Mouse (Mus musculus): ENCODE results near the gene Olfml2b. TPM values are rescaled to one million over a fixed set of nuclear protein-coding genes. Genes with fewer than 3 reads are reported as not detected.
A peak's percentile ranks its signal among the peaks of the same experiment; 100 is the strongest.

Olfml2b gene
- polyA plus RNA-seq, 1 experiment from 2014 or later, result 14.7 TPM

GRCm38 (mm10) chr1:170651989-170652740, 7.8 kb downstream of the Olfml2b start:
- Histone ChIP-seq H3K36me3 (ENCODE audit: control insufficient read depth, insufficient read depth, low read length) (no peaks in the 10 kb centered on the region; the same call in 1 of the 2 replicates), H3K9ac (ENCODE audit: low read length) (no peak overlapping the region), H3K4me2 (ENCODE audit: low read depth, severe bottlenecking) (no peak overlapping the region), H3K4me1 (ENCODE audit: control insufficient read depth, insufficient read depth, low read length) (0 out of 2 replicates have a peak, but pooled peaks cover 4% of the 10 kb centered on the region), H3K27me3 (ENCODE audit: control insufficient read depth, insufficient read depth, low read length) (no peaks in the 10 kb centered on the region), H3K4me3 (ENCODE audit: low read depth, low read length) (no peak overlapping the region), H3K27ac (replicated peaks; ENCODE audit: low read depth, low read length) (no peak overlapping the region), H3K9me3 (ENCODE audit: control insufficient read depth, low read length) (no peaks in the 10 kb centered on the region)
- DNase-seq (ENCODE audit: low spot score) (peak; percentile 39), ATAC-seq (ENCODE audit: insufficient number of reproducible peaks, low FRiP score, low TSS enrichment, low read depth) (no peak)
- WGBS, result 69% methylated on average over 15 of the region's 15 CpGs

DNA sequence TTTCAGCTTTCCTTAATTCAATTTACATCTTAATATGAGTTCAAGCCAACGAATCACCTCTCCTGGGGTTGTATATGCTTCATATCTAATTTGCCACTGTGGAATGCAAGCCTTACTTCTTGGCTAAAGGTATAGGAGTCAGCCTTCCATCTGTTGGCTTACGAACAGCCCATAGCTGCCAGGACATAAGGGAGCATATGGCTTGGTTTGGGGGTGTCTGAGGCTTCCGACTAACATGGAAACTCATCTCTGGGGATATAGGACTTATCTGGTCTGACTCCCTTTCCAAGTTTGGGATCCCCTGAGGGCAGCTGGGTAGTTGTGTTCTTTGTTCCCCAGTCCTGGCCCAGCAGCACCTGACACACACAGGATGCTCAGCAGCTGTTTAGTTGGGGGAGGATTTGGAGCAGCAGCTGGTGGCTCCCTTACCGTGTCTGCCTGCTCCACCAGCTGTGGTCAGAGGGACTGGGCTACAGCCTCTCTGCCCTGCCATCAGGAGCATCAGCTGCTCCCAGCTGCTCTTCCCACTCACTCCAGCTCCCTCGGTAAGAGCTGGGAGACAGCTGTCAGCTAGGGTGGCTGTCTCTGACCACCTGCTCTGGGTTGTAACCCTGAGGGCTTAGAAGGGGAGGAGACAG, 11.1 kb downstream of the Olfml2b start:
- H3K27me3 ChIP-seq (ENCODE audit: control insufficient read depth, insufficient read depth, low read length), result no peaks in the 10 kb centered on the region
- H3K4me1 ChIP-seq (ENCODE audit: control insufficient read depth, insufficient read depth, low read length), result 0 out of 2 replicates have a peak, but pooled peaks cover 4% of the 10 kb centered on the region
- no peak overlapping the region for H3K9ac ChIP-seq (ENCODE audit: low read length)
- H3K4me3 ChIP-seq (ENCODE audit: low read depth, low read length), result no peak overlapping the region
- H3K27ac ChIP-seq (replicated peaks; ENCODE audit: low read depth, low read length), result no peak overlapping the region
- DNase-seq (ENCODE audit: low spot score) (no peak), ATAC-seq (ENCODE audit: insufficient number of reproducible peaks, low FRiP score, low TSS enrichment, low read depth) (peak; percentile 67; the same call in 1 of the 2 replicates)
- H3K36me3 ChIP-seq (ENCODE audit: control insufficient read depth, insufficient read depth, low read length), result no peaks in the 10 kb centered on the region; the same call in 1 of the 2 replicates
- H3K9me3 ChIP-seq (ENCODE audit: control insufficient read depth, low read length), result no peaks in the 10 kb centered on the region
- 67% methylated on average over 5 of the region's 5 CpGs for WGBS
- no peak overlapping the region for H3K4me2 ChIP-seq (ENCODE audit: low read depth, severe bottlenecking)

- Histone ChIP-seq H3K4me2 (ENCODE audit: low read depth, severe bottlenecking) (no peak overlapping the region), H3K4me3 (ENCODE audit: low read depth, low read length) (no peak overlapping the region), H3K9ac (ENCODE audit: low read length) (no peak overlapping the region), H3K27me3 (ENCODE audit: control insufficient read depth, insufficient read depth, low read length) (no peaks in the 10 kb centered on the region), H3K9me3 (ENCODE audit: control insufficient read depth, low read length) (no peaks in the 10 kb centered on the region), H3K36me3 (ENCODE audit: control insufficient read depth, insufficient read depth, low read length) (no peaks in the 10 kb centered on the region), H3K27ac (replicated peaks; ENCODE audit: low read depth, low read length) (no peak overlapping the region), H3K4me1 (ENCODE audit: control insufficient read depth, insufficient read depth, low read length) (0 out of 2 replicates have a peak, but pooled peaks cover 4% of the 10 kb centered on the region)
- 66% methylated on average over 11 of the region's 11 CpGs for WGBS
- ATAC-seq (ENCODE audit: insufficient number of reproducible peaks, low FRiP score, low TSS enrichment, low read depth) (no peak), DNase-seq (ENCODE audit: low spot score) (no peak)
These were observed 12.3 kb downstream of the Olfml2b start for GRCm38 (mm10) chr1:170656518-170657227.

DNA sequence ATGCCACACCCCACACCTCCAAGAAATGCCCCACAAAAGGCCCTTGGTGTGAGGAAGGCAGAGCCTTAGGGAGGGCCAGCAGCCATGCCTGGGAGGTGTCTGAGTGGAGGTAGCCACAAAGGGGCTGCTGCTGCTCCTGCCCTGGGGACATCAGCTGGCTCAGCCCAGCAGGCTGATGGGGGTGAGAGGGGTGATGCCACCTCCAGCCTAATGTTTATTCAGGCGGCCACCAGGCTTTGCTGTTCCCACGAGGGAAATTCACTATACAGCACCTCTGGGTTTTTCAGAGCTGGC, 12.8 kb downstream of the Olfml2b start:
- DNase-seq (ENCODE audit: low spot score), result no peak
- no peaks in the 10 kb centered on the region; the same call in 1 of the 2 replicates for H3K36me3 ChIP-seq (ENCODE audit: control insufficient read depth, insufficient read depth, low read length)
- no peaks in the 10 kb centered on the region for H3K27me3 ChIP-seq (ENCODE audit: control insufficient read depth, insufficient read depth, low read length)
- H3K4me2 ChIP-seq (ENCODE audit: low read depth, severe bottlenecking), result no peak overlapping the region
- H3K9ac ChIP-seq (ENCODE audit: low read length), result no peak overlapping the region
- H3K4me1 ChIP-seq (ENCODE audit: control insufficient read depth, insufficient read depth, low read length), result 0 out of 2 replicates have a peak, but pooled peaks cover 4% of the 10 kb centered on the region
- 44% methylated on average over 2 of the region's 2 CpGs for WGBS
- no peak overlapping the region for H3K27ac ChIP-seq (replicated peaks; ENCODE audit: low read depth, low read length)
- no peaks in the 10 kb centered on the region for H3K9me3 ChIP-seq (ENCODE audit: control insufficient read depth, low read length)
- no peak overlapping the region for H3K4me3 ChIP-seq (ENCODE audit: low read depth, low read length)
- peak; percentile 19; the same call in 1 of the 2 replicates for ATAC-seq (ENCODE audit: insufficient number of reproducible peaks, low FRiP score, low TSS enrichment, low read depth)

DNA sequence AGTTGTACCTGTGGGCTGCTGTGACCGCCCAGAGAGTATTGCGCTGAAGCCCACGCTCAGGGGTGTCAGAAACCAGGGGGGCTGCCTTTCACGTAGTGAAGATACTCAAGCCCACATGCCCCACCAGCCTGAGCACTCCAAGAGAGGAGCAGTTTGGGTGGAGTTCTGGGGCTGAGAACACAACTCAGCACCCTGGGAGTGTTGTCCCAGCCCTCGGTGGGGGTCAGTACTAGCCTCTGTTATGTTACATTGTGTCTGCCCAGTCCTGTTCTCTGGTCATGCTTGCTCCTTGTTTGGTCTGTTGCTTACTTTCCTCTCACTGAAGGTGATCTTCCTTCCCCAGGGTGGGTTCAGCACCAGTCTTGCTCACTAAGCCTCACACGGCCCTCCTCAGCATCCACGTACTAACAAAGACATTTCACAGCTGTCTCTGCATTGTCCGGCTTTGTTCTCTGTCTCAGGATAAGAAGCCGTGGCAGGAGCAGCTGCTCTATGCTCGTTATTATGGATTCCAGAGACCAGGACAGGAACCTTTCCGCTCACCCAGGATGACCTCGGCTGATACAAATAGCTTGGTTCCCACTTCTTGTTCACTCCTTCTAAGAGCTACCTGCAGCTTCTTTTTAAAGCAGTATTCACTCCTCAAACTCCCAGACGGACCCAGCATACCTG, 13.4 kb downstream of the Olfml2b start:
- 68% methylated on average over 13 of the region's 13 CpGs for WGBS

DNA sequence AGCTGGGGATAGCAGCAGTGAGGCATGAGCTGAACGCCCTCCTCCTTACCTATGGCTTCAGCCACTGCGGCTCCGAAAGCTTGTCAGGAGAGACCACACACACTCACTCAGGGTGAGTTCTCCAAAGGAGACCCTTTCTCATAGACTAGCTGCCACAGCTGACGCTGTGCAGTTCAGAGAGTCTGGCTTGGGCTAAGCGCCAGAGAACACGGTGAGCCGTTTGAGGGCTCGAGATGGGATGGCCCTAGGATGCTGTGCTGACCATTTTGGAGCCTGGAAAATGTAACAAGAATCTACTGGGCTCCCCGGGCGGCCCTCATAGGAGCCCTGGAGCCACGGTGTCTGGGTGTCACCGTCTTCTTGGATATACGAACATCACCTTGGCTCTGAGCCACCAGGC, 14.9 kb downstream of the Olfml2b start:
- Histone ChIP-seq H3K4me2 (ENCODE audit: low read depth, severe bottlenecking) (no peak overlapping the region), H3K4me3 (ENCODE audit: low read depth, low read length) (no peak overlapping the region), H3K9ac (ENCODE audit: low read length) (no peak overlapping the region), H3K9me3 (ENCODE audit: control insufficient read depth, low read length) (no peaks in the 10 kb centered on the region), H3K27me3 (ENCODE audit: control insufficient read depth, insufficient read depth, low read length) (no peaks in the 10 kb centered on the region), H3K27ac (replicated peaks; ENCODE audit: low read depth, low read length) (no peak overlapping the region), H3K36me3 (ENCODE audit: control insufficient read depth, insufficient read depth, low read length) (no peaks in the 10 kb centered on the region; the same call in 1 of the 2 replicates), H3K4me1 (ENCODE audit: control insufficient read depth, insufficient read depth, low read length) (0 out of 2 replicates have a peak, but pooled peaks cover 4% of the 10 kb centered on the region)
- DNase-seq (ENCODE audit: low spot score) (no peak), ATAC-seq (ENCODE audit: insufficient number of reproducible peaks, low FRiP score, low TSS enrichment, low read depth) (no peak)
- WGBS, result 88% methylated on average over 13 of the region's 13 CpGs

More for the DNA sequence above, 13.4 kb downstream of the Olfml2b start:
- no peak overlapping the region for H3K27ac ChIP-seq (replicated peaks; ENCODE audit: low read depth, low read length)
- H3K4me3 ChIP-seq (ENCODE audit: low read depth, low read length), result no peak overlapping the region
- no peaks in the 10 kb centered on the region for H3K27me3 ChIP-seq (ENCODE audit: control insufficient read depth, insufficient read depth, low read length)
- ATAC-seq (ENCODE audit: insufficient number of reproducible peaks, low FRiP score, low TSS enrichment, low read depth), result no peak
- DNase-seq (ENCODE audit: low spot score), result no peak
- no peaks in the 10 kb centered on the region; the same call in 1 of the 2 replicates for H3K36me3 ChIP-seq (ENCODE audit: control insufficient read depth, insufficient read depth, low read length)
- H3K9ac ChIP-seq (ENCODE audit: low read length), result no peak overlapping the region
- H3K4me2 ChIP-seq (ENCODE audit: low read depth, severe bottlenecking), result no peak overlapping the region
- H3K9me3 ChIP-seq (ENCODE audit: control insufficient read depth, low read length), result no peaks in the 10 kb centered on the region
- H3K4me1 ChIP-seq (ENCODE audit: control insufficient read depth, insufficient read depth, low read length), result 0 out of 2 replicates have a peak, but pooled peaks cover 4% of the 10 kb centered on the region

DNA sequence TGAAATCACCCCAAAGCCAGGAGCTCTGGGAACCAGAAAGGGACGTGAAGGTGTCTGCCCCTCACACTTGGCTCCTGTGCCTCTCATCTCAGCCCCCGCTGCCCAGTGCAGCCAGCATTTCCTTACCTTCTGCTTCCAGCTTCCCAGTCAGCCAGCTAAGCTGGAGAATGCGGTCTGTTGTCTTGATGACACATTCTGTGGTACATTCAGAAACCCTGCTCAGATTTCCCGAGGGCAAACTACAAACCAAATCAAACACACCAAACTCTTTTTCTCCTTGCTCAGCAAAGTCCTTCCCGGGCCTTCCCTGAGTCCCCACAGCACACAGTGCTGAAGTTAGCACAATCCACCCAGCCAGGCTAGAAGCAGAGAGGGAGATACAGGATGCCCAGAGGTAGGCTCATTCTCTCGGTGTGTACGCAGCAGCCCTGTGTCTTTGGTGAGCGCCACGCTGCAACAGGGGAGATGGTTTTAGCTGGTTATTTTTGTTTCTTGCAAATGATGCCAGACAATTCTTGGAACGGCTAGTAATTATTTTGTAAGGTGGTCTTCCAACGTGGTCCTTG, 20.4 kb downstream of the Olfml2b start:
- Histone ChIP-seq H3K27me3 (ENCODE audit: control insufficient read depth, insufficient read depth, low read length) (no peaks in the 10 kb centered on the region), H3K4me1 (ENCODE audit: control insufficient read depth, insufficient read depth, low read length) (no peaks in the 10 kb centered on the region), H3K36me3 (ENCODE audit: control insufficient read depth, insufficient read depth, low read length) (peaks cover 2% of the 10 kb centered on the region; the same call in 1 of the 2 replicates), H3K9me3 (ENCODE audit: control insufficient read depth, low read length) (no peaks in the 10 kb centered on the region), H3K27ac (replicated peaks; ENCODE audit: low read depth, low read length) (no peak overlapping the region), H3K4me3 (ENCODE audit: low read depth, low read length) (no peak overlapping the region), H3K9ac (ENCODE audit: low read length) (no peak overlapping the region), H3K4me2 (ENCODE audit: low read depth, severe bottlenecking) (no peak overlapping the region)
- DNase-seq (ENCODE audit: low spot score), result no peak
- 90% methylated on average over 11 of the region's 11 CpGs for WGBS
- ATAC-seq (ENCODE audit: insufficient number of reproducible peaks, low FRiP score, low TSS enrichment, low read depth), result no peak

DNA sequence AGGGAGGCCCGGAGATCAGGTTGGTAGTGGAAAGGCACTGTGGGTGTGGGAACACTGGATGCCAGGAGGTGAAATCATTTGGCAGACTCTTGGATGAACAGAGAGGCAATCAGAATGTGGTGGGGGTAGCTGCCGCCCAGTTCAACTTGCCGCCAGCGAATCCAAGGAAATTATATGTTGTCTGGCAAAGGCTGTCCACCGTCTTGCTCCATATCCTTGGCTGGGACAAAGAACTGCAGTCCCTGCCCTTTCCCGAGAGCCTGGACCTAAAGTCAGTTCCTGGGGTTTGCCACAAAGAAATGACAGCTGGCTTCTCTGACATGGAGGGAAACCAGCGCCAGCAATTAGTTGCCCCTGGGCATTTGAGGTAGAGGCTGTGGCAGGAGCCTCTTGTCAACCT, 20.9 kb downstream of the Olfml2b start:
- DNase-seq (ENCODE audit: low spot score) (no peak), ATAC-seq (ENCODE audit: insufficient number of reproducible peaks, low FRiP score, low TSS enrichment, low read depth) (no peak)
- no peak overlapping the region for H3K4me2 ChIP-seq (ENCODE audit: low read depth, severe bottlenecking)

More for the DNA sequence above, 20.9 kb downstream of the Olfml2b start:
- H3K9me3 ChIP-seq (ENCODE audit: control insufficient read depth, low read length), result no peaks in the 10 kb centered on the region
- no peaks in the 10 kb centered on the region for H3K4me1 ChIP-seq (ENCODE audit: control insufficient read depth, insufficient read depth, low read length)
- no peak overlapping the region for H3K4me3 ChIP-seq (ENCODE audit: low read depth, low read length)
- WGBS, result 91% methylated on average over 7 of the region's 7 CpGs
- no peak overlapping the region for H3K27ac ChIP-seq (replicated peaks; ENCODE audit: low read depth, low read length)
- H3K9ac ChIP-seq (ENCODE audit: low read length), result no peak overlapping the region
- H3K27me3 ChIP-seq (ENCODE audit: control insufficient read depth, insufficient read depth, low read length), result no peaks in the 10 kb centered on the region
- H3K36me3 ChIP-seq (ENCODE audit: control insufficient read depth, insufficient read depth, low read length), result peaks cover 2% of the 10 kb centered on the region; the same call in 1 of the 2 replicates

Data from limb, embryonic 11.5 days (tissue).